Mouse (Mus musculus) layer of hippocampus, adult 11-12 months (tissue): ENCODE measurements at regions not wholly inside any gene's neighbourhood (a gene's known extent, or its start where the extent isn't known, plus 50 kb on each side); places are given as distances from the start of the nearest gene placed in this dataset.

Experiments
- DNase-seq: peaks from one replicate; pipeline ENCODE4 v3.0.0; 2022; ENCODE audit warnings: low spot score

GRCm38 (mm10) chr2:160192661-160193060 lies 141.3 kb downstream of the Gm826 start:
- DNase-seq, result no peak

GRCm38 (mm10) chr2:160186106-160186505 lies 147.9 kb downstream of the Gm826 start:
- DNase-seq, result no peak

DNA sequence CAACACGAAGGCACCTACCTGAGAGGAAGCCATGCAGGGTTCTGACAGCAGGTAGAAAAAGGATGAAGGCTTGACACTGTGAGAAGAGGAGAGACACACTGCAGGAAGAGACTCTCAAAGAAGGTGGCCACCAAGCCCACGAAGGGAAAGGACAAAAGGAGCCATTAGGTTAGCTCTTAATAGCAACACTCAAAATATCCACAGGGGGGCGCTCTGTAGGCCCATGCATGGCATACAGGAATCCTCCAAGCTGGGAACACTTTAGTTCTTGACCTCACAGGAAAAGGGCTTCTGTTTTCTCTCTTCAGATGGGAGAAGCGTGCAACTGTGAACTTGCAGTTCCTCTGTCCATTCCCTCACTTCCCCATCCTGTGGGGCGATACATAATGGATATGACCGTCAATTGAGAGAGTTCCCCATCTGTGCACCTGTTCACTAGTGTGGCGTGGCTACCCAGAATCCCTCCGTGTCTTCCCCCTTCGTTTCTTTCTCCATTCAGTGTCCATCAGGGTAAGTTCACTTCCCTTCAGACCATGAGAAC lies 162.9 kb downstream of the Gm826 start:
- DNase-seq, result peak; percentile 54

- no peak for DNase-seq
Observed at GRCm38 (mm10) chr2:160158599-160159261, 175.2 kb downstream of the Gm826 start.

GRCm38 (mm10) chr2:160153781-160154180 lies 180.2 kb downstream of the Gm826 start:
- no peak for DNase-seq

- DNase-seq, result peak; percentile 37
Observed at GRCm38 (mm10) chr2:160152101-160152500, 181.9 kb downstream of the Gm826 start.

GRCm38 (mm10) chr2:160148936-160149335 lies 185.0 kb downstream of the Gm826 start:
- no peak for DNase-seq

DNA sequence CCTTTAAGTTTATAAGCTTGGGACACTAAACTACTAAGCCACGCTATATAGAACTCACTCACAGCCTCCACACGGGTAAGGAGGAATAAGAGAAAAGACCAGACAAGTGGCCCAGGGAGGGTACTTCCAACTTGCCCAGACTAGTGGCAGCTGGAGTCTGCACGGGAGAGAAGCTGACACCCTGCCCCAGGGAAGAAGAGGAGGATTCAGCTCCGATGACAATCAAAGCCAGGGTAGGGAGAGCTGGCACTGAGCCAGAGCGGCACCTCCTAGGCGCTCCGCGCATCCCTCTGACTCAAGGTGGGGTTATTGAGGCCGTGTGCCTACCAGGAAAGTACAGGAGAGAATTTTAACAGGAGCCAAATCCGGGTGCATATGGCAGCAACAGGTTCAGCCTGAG lies 185.4 kb downstream of the Gm826 start:
- no peak for DNase-seq

DNA sequence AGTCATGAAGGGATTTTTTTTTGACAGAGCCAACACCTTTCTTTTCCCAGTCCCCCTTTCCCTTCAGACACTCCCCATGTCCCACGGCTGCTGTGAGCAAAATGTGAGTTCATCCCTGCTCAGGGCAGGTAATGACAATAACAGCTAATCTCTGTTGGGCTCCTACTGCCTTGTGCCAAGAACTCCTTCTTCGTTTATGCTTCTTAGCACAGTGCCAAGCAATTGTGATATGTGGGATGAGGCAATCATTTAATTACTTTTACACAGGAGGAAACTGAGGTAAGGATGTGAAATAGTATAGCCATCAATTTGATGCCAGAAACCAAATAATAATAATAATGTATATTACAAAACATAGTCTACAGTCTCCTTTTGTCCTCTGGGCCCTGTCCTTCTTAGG lies 185.9 kb downstream of the Gm826 start:
- no peak for DNase-seq

GRCm38 (mm10) chr2:160140166-160140740 lies 193.7 kb downstream of the Gm826 start:
- no peak for DNase-seq

DNA sequence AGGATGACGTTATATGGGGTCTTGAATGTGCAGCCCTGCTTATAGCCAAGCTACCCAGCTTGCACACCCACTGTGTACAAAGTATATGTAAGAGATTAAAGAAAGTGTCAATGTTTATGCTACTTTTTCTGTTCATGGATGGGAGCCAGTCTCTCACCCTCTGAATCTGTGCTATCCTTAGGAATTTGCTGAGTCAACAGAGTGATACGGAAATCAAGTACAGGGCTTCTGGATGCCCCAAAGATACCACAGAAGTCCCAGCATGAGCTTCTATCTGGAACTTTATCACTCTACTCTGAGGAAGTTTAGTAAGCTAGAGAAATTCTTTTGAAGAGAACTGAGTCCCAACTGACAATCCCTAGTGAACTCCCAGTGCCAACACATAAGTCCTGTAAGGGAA lies 195.9 kb downstream of the Gm826 start:
- DNase-seq, result no peak

DNA sequence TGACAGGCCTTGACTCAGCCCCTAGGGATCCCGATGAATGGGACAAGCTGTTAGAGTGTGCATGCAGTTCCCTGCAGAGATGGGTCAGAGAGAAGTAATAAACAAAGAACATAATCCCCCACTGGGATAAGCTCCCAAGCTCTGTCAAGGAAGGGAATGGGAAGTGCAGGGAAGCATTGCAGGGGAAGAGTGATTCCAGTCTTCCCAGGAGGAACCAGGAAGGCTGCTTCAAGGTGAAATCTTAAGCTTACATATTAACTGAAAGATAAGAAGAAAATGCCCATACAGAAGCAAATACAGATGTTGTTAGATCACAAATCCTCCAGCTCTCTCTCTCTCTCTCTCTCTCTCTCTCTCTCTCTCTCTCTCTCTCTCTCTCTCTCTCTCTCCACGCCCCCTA lies 202.2 kb downstream of the Gm826 start:
- DNase-seq, result no peak

- no peak for DNase-seq
Observed at GRCm38 (mm10) chr2:160131386-160131785, 202.6 kb downstream of the Gm826 start.

DNA sequence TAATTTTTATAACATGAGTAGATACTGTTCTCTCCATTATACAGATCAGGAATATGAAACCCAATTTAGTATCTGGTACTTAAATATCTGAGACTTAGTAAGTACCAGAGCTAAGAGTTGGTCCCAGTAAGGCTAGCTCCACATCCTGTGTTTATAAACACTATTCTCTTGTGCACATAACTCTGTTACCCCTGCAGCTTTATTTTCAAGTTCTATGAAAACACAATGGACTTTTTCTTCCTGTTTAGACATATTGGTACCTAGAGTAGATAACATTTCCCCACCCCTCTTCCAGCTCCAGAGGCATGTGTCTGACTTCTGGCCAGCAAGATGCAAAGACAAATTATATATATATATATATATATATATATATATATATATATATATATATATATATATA lies 216.8 kb downstream of the Gm826 start:
- DNase-seq, result no peak

GRCm38 (mm10) chr2:160111176-160111692 lies 222.7 kb downstream of the Gm826 start:
- DNase-seq, result no peak

- no peak for DNase-seq
Observed at GRCm38 (mm10) chr2:160093078-160093477, 240.9 kb downstream of the Gm826 start.

- no peak for DNase-seq
Observed at GRCm38 (mm10) chr2:160085999-160086398, 248.0 kb downstream of the Gm826 start.

DNA sequence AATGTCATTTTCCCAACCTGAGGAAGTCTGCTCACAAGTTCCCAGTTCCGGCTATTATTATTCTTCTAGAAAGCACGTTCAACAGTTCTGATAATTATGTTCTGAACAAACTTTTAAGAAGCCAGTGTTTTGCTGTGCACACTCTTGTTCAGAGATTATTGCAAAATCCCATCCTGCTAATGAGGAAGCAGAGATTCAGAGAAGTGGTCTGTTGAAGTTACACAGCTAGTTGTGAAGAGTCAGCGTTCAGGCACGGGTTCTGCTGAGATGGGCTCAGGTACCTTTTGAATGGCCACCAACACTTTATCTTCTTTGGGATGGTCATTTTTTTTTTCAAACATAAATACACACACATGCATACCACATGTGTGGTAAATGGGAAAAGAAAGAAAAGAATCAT lies 250.3 kb downstream of the Gm826 start:
- DNase-seq, result no peak

DNA sequence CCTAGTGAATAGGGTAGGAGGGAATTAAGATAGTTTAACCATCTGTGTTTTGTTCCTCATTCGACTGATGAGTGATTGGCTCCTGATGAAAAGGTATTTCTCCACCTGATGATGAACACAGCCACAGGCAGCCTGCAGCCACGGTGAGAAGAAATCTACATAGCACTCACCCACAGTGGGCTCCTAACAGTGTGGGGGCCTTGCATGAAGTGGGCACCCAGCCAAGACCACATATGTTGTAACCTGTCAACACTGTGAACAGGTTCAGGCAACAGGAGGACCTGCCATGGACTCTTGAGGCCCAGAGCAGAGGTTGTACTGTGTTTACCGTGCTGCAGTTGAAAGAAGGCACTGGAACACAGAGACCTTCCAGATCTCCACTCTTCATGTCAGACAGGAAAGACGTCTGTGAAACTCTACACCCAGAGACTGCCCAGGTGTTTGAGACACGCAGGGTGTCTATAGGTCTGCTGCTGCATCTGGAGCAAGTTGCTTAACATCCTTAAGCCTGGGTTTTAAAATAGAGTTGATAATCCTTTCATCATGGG lies 251.8 kb downstream of the Gm826 start:
- DNase-seq, result no peak

GRCm38 (mm10) chr2:160075694-160076093 lies 258.3 kb downstream of the Gm826 start:
- no peak for DNase-seq

DNA sequence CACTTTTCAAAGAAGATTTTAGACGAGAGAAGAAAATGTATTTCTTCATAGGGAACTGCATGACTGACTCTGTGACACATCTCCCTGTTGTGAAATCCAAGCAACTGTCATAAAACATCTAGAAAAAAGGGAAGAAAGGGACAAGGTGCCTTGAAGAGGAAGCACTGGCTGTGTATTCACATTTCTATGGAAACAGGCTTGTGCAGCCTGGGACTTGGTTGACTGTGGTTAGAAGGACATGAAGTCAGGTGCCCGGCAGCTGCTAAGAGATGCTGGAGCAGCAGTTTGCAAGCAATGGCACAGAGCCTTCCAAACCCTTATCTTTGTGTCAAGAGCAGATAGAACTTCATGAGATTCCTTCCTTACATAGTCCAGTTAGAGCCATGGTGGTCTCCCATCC lies 263.5 kb downstream of the Gm826 start:
- no peak for DNase-seq

DNA sequence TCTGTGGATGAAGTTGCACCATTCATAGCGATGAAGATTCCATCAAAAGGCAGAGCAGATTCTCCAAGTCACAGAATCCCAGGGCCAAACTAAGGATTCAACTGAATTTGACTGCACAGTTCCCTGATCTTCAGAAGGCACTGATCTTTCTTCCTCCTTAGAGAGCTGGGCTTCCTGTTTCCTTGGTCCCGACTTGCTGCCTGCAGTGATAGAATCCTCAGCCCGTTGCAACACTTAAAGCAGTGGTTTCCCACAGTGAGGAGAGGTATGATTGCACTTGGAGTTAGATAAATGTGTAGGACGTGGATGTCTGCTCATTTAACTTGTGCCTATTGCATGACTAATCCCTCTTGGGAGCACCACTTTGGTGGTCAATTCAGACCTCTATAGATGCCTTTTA lies 265.2 kb downstream of the Gm826 start:
- DNase-seq, result no peak

DNA sequence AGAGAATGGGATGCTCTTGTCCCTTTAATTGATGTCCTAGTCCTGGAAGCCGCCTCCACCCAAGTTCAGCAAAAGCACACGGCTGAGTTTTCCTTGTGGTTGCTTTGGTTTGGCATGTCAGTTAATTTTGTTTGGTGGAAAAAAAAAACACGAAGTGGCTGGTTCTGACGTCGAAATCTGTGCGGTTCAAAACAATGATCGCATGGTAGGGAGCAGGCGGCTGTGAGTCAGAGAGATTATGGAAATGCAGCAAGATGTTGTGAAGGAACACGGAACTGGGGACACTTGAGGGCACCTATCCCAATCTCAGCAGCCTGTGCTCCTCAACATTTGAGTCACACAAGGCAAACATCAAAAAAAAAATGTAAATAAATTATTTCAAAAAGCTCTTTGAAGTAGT lies 266.1 kb downstream of the Gm826 start:
- DNase-seq, result no peak
